Mouse (Mus musculus) lung, postnatal 4 days (tissue): Measurements from ENCODE around the gene Capza3.

ENCODE experiments used
- DNase-seq, 2 experiments: peaks; one replicate each; pipeline ENCODE4 v3.0.0; 2021

The Capza3 gene

GRCm38 (mm10) chr6:140040952-140041351 lies at the start of gene Capza3:
Gene Capza3 (plus strand): TSS chr6:140041252.
- no peak for DNase-seq

- DNase-seq, result no peak
Observed at GRCm38 (mm10) chr6:140005181-140005580, 35.9 kb upstream of the Capza3 start.

GRCm38 (mm10) chr6:140024404-140024803 lies 16.6 kb upstream of the Capza3 start:
- DNase-seq, result no peak

GRCm38 (mm10) chr6:140041357-140041756 lies 305 bp downstream of the Capza3 start, which contains the start of gene Plcz1:
Gene Plcz1 (minus strand): TSS chr6:140041457.
- no peak for DNase-seq

- DNase-seq, result peak in 1 of 2 experiments; percentile 6
Observed at GRCm38 (mm10) chr6:140051476-140051875, 10.4 kb downstream of the Capza3 start.

- DNase-seq, result no peak
Observed at GRCm38 (mm10) chr6:140054271-140054928, 13.3 kb downstream of the Capza3 start.

- DNase-seq, result no peak
Observed at GRCm38 (mm10) chr6:140069177-140069576, 28.1 kb downstream of the Capza3 start.

GRCm38 (mm10) chr6:140080933-140081332 lies 39.9 kb downstream of the Capza3 start:
- DNase-seq, result no peak

- no peak for DNase-seq
Observed at GRCm38 (mm10) chr6:140081739-140082138, 40.7 kb downstream of the Capza3 start.

- no peak for DNase-seq
Observed at GRCm38 (mm10) chr6:140089855-140090254, 48.8 kb downstream of the Capza3 start.
